In the genomic region with DNA sequence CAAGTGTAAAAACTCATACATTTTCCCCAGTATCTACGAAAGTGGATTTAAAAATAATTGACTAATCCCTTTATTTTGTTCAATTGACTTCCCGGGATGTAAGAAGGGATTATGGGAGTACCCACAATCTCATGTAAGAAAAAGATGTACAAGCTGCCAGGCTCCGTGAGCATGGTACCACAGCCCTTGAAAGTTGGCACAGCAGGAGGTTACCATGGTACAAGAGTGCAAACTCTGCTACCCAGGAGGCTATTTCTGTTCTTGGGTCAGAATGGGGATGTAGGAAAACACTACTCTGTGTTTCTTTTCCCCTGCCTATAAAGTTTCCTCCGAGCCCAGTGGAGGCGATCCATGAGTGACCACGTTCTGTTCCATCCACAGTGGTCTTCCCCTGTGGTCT, we compare ENCODE assay signal across 21 mouse cellular contexts.
DNase-seq lines count a peak whose midpoint lies in the region; TF ChIP-seq lines count a peak whose summit lies in the region.
"Had no signal": no experiment of that assay in that cellular context is flagged by ENCODE, and none has a peak within 500 bp of the region (broad histone marks: within the 10 kb centered on the region; RNA-seq: fewer than 3 reads in every experiment).

No protein-coding gene starts in this region.

- TF ChIP-seq CTCF in left cerebral cortex, adult 2 months (IDR thresholded peaks at IDR 0.05): no peak

- intact Hi-C loops in heart, postnatal 25 days (cut with DNase I): no loop called here
- intact Hi-C loops in left cerebral cortex, adult 2 months (cut with DNase I): no loop called here
- intact Hi-C loops in left cerebral cortex, postnatal 10 days (cut with DNase I): no loop called here

- DNase-seq in heart, adult 11 months: peak; percentile 87
- DNase-seq in heart, postnatal 25 days (ENCODE audit: low spot score): no peak
- DNase-seq in left cerebral cortex, adult 2 months (ENCODE audit: extremely low spot score in 1 of 2, low spot score in 2 of 2): no peak
- no peak for DNase-seq in left cerebral cortex, postnatal 10 days (ENCODE audit: extremely low spot score in 1 of 2, low spot score in 2 of 2)
- DNase-seq in heart, adult 9 months (ENCODE audit: low spot score in 2 of 2): peak; percentile 9 to 38
- DNase-seq in telencephalon, adult 2 months (ENCODE audit: low read depth, low spot score): peak; percentile 18
- DNase-seq in adrenal gland, postnatal 4 days (ENCODE audit: low spot score in 2 of 2): no peak
- DNase-seq: adrenal gland, postnatal 14 days; cerebellum, adult 18-20 months; cerebellum, postnatal 10 days; gastrocnemius, postnatal 14 days; kidney, adult 18-20 months; kidney, postnatal 36 days; layer of hippocampus, postnatal 36 days had no signal

- H3K4me3 ChIP-seq in left cerebral cortex, adult 2 months: no peak overlapping the region
- H3K4me3 ChIP-seq: forebrain, embryonic 15.5 days; kidney, embryonic 15.5 days; limb, embryonic 13.5 days; lung, embryonic 15.5 days; midbrain, embryonic 10.5 days; midbrain, embryonic 15.5 days; neural tube, embryonic 12.5 days had no signal

- peak overlapping the region; percentile 62 for H3K27ac ChIP-seq in left cerebral cortex, adult 2 months
- H3K27ac ChIP-seq: forebrain, embryonic 15.5 days; kidney, embryonic 15.5 days; limb, embryonic 13.5 days; lung, embryonic 15.5 days; midbrain, embryonic 10.5 days; midbrain, embryonic 15.5 days; neural tube, embryonic 12.5 days had no signal

Comparison
In these comparisons a context has a peak if more than half of its experiments do, and no peak if none do; other contexts are left out.
1. DNase-seq: peak in heart, adult 11 months (single experiment), heart, adult 9 months (2 of 2) and telencephalon, adult 2 months (single experiment); none in heart, postnatal 25 days (single experiment), left cerebral cortex, adult 2 months (0 of 2), left cerebral cortex, postnatal 10 days (0 of 2) and adrenal gland, postnatal 4 days (0 of 2).